Mouse (Mus musculus): ENCODE results near the gene Phldb3.

DNA sequence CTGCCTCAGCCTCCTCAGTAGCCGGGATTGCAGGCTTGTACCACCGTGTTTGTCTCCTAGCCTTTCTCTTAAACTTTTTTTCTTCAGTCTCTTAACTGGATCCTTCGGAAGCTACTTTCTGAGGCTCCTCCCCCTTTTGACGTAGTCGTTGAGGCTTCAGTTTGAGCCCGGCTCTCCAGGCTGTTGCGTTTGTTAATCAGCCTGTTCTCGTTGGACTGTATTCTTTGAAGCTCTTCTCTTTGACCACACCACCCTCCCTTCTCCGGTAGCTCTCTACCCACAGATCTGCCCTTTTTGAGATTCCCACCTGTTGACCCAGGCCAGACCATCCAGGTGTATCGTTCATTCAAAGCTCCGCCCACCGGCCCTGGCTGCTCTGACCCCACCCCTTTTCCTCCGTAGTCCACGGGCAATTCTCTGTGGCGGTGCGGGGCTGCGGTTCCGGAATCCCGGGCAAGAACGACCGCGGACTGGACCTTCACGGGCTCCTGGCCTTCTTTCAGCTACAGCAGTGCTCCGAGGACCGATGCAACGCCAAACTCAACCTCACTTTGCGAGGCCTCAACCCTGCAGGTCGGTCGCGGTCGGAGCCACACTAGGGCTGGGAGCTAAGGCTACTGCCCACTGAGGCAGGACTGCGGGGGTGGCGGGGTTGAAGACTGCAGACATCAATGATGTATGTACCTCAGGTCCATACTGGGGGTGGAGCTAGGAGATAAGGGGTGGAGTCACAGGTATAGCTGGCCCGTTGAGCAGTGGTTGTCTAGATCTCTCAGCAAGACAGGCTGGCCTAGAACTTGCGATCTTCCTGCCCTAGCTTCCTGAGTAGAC lies 27.7 kb downstream of the Phldb3 start:
- TF ChIP-seq POLR2A (IDR thresholded peaks at IDR 0.05; ENCODE audit: low read depth, low read length) (no peak), CTCF (conservative IDR thresholded peaks at IDR 0.05; ENCODE audit: insufficient read depth, insufficient read length, low read depth, low read length) (no peak)
